Mouse (Mus musculus): ENCODE measurements around the gene Calm3.

Gene Calm3

DNA sequence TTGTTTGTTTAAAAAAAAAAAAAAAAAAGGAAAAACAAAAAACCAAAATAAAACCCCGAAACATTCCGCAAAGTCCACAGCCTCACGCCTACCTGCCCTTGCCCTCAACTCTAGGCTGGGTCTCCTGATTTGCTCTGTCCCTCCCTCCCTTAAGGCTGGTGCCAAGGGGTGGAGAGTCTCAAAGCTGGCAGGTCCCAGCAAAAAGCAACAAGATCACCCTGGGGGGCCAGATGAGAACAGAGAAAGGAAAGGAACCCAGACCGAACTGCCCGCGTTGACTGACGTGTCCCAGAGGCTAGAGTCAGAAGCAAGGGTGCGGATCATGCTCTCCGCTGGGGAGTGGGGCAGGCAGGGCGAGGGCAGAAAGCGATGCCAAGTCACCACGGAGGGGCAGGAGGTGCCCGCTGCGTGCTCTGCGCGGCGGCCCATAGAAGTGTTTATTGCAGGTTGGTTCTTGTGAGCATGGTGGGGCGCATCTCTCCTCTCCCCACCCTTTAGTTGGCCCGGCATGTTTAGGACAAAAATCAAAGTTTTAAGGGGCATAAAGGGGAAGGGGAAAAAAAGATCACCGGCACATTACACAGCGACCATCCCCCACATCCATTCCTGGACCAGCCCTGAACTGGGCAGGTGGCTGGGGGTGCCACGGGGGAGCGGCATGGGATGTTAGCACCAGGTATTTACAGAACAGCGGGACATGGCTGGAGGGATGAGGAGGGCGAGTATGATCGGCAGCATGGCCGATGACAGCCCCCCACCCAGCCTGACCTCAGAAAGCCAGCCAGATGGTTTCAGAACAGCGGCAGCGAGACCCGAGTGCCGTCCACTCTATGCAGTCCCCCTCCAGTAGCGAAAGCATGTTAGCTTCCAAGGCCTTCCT lies 8.2 kb downstream of the Calm3 start:
- no peak for DNase-seq (ENCODE audit: low spot score in 2 of 2)

DNA sequence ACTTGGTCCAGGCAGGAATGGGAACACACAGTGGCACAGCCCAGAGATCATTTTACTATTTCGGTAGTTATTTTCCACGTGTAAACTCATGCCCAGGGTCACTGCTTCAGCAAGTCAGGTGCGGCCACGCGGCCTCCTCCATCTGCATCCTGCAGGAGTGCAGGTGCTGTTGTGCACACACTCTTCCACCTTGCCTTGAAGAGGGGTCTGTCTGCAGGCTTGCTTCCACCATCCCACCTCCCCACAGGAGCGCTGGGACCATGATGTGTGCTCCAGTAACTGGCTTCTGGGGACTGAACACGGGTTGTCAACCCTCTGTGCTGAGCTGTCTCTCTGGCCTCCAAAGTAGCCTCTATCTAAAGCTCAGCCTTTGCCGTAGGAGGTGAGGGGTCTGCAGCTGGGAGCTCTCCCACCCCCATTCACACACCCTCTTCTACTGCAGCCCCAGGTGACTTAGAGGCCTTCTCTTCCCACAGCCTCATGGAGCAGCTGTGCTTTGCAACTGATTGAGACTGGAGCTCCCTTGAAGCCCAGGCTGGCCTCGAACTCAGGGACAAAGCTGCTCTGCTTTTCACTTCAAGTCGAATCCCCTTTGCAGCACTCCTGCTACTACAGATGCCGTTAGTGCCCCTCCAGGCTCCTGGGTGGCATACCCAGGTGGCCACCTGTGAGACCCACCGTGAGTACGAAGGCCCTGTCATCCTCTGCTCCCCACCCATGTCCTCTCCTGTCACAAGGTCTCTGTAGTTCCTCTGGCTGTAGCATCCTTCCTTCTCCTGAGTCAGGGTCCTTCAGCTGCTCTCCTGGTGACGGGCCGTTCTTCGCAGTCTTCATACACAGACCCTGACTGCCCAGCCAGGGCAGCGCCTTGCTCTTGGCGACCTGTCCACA lies 9.2 kb downstream of the Calm3 start:
- DNase-seq (ENCODE audit: low spot score in 2 of 2), result no peak

DNA sequence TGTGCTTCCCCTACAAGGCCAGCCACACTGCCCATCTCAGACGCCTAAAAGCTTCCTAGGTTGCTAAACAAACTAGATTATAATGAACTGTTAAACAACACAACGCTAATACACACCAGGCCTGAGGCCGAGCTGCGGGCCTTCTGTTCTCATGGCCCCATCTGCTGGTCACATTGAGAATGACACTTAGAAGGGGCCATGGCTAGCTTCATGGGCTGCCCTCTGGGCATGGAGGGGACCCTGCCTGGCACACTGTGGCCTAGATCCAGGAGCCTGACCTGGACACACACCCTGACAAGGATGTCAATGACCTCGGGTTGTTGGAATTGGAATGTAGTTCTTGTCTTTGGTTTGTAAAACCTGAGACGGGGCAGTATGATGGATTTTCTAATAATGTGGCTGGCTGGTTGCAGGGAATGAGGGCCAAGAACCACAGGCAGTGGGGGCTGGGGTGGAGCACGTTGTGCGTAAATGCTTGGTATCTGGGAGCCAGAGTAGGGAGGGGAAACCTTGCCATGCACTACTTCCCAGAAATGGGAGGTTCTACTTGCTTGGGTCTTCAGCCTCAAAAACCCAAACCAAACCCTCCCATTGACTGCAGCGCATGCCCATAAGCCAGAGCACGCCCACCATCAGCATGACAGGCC lies 10.0 kb downstream of the Calm3 start:
- DNase-seq (ENCODE audit: low spot score in 2 of 2), result peak in 1 of 2 experiments; percentile 84

DNA sequence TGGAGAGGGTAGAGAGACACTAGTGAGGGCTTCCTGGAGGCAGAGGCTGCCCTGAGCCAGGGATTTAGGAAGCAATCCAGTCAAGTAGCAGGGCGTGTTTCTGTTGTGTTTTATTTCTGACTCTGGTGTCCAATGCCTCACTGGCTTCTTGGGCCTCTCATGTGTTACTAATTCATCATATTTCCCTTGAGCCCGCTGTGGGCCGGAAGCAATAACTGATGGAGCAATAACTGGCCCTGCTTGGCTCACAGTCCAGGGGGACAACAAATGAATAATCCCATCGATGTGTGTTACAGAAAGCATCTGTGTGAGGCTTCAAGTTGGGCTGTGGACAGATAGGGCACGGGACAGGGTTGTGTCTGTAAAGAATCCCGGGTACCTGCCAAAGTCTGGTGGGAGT lies 11.6 kb downstream of the Calm3 start:
- no peak for DNase-seq (ENCODE audit: low spot score in 2 of 2)

DNA sequence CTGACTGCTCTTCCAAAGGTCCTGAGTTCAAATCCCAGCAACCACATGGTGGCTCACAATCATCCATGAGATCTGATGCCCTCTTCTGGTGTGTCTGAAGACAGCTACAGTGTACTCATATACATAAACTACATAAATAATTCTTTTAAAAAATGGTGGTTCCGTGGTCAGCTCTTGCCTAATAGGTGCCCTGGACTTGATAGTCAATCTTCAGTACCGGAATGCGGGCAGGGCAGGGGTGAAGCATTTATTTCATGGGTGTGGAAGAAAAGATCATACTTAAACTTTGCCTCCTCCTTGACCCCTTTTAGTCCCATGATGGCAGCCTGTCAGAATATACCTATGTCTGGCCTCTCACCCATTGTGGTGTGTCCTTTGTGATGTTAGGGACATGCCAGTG lies 12.0 kb downstream of the Calm3 start:
- no peak for DNase-seq (ENCODE audit: low spot score in 2 of 2)

DNA sequence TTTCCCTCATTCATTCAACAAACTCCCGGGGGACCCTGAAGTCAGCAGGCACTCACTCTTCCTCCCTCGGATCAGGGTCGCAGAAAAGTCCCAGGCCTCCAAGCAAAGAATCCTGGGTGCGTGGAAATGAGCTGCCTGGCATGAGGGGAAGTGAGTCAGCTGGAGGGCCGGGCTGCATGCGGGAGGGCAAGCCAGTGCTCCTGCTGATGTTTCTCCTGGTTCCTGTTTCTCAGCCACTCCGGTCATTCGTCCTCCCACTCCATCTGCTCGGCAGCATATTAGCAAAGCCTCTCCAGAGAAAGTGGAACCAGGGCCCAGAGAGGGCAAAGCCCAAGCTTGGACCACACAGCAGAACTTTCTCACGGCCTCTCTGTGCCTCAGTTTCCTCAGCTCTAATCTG lies 14.0 kb downstream of the Calm3 start:
- DNase-seq (ENCODE audit: low spot score in 2 of 2), result no peak

DNA sequence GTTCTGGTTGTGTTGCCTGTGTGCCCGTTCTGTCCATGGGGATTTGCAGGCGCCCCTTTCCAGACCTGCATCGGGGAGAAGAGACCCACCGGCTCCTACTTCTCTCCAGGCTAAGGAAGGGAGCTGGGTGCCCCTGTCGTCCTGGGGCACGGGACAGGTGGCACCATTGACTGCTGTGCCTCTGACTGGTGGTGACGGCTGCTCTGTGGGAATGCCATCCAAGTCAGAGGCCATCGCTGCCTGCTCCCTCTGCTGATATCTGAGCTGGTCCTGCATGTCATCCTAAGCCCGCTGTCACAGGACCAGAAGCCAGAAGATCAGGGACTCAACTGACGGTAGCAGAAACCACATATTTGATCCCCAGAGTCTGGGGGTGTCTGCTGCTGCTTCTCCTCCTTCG lies 15.1 kb downstream of the Calm3 start:
- no peak for DNase-seq (ENCODE audit: low spot score in 2 of 2)

DNA sequence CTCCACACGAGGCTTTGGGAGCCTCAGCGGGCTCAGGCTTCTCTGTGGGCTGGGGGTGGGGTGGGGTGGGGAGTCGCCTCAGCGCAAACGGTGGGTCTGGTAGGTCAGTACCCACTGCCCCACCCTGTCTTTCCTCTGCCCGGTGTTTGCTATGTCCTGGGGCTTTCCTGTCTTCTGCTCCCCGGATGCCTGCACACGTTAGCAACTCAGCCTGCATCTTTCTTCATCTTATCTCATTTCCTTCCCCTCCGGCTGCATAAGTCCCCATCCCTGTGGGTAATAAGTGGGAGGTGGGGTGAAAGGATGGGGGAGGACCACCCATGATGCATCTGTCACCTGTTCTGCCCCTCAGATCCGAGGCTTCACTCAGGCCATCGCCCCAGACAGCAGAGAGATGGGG lies 15.5 kb downstream of the Calm3 start:
- no peak for DNase-seq (ENCODE audit: low spot score in 2 of 2)

DNA sequence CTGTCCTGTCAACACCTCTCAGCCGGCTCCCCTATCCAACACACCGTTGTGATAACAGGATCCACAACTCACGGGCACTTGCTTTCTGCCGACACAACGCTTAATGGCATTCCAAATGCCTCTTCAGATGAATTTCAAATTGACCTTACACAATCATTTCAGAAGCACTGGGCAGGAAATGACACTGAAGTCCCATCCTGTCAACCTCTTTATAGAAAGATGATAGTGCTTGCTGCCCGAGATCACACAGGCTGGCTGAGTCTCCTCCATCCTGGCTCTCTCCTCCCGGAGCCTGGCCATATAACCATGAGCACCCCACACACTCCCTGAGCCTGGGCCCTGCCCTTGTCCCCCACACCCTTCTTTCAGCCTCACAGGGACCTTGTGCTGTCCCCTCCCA lies 16.1 kb downstream of the Calm3 start:
- DNase-seq (ENCODE audit: low spot score in 2 of 2), result no peak

DNA sequence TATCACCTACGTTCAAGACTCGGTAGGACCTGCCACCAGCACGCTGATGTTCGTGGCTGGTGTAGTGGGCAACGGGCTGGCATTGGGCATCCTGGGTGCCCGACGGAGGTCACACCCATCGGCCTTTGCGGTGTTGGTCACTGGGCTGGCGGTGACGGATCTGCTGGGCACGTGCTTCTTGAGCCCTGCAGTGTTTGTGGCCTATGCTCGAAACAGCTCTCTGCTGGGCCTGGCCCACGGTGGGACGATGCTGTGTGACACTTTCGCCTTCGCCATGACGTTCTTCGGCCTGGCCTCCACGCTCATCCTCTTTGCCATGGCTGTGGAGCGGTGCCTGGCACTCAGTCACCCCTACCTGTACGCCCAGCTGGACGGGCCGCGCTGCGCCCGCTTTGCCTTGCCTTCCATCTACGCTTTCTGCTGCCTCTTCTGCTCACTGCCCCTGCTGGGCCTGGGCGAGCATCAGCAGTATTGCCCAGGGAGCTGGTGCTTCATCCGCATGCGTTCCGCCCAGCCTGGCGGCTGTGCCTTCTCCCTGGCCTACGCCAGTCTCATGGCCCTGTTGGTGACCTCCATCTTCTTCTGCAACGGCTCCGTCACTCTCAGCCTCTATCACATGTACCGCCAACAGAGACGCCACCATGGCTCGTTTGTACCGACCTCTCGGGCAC lies 16.9 kb downstream of the Calm3 start:
- DNase-seq (ENCODE audit: low spot score in 2 of 2), result no peak

DNA sequence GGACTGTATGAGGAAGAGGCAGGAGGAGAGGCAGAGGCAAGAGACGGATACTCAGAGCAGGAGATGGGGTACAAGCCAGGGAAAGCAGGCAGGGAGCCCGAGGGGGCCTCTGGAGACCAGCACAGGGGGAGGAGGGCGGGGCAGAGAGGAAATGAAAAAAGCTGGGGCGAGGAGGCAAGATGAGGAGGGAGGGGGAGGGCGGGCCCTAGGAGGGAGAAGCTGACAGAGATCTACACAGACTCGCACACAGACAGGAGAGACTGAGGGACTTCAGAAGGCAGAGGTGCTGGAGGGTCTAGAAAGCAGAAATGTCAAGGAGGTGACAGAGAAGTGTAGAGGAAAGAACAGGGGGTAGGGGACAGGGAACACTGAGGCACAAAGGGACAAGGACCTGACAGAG lies 17.6 kb downstream of the Calm3 start, which contains the start of gene Ptgir:
Gene Ptgir (plus strand): TSS at position 210 of the 400 bp plus-strand sequence.
- DNase-seq (ENCODE audit: low spot score in 2 of 2), result no peak

DNA sequence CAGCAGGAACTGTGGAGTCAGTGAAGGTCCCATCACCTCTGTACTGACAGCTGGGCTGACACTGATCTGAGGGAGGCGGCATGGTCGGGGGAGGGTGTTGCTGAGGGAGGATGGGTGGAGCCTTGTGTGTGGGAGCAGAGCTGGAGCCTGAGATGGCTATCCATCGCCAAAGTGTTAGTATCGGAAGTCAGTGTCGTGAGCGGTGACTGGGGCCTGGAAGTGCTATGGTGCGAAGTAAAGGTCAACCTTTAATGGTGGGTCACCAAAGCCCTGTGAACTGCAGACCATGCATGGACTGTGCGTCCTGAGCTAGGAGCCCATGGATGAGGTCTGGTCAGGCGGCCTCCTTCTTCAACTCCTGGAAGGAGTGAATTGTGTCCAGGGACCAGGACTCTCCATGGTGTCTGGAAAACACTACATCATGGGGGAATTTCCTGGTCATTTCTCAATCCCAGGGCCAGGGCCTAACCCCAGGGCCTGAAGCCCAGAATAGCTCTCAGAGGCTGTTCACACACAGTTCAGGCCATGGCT lies 18.4 kb downstream of the Calm3 start:
- no peak for DNase-seq (ENCODE audit: low spot score in 2 of 2)

DNA sequence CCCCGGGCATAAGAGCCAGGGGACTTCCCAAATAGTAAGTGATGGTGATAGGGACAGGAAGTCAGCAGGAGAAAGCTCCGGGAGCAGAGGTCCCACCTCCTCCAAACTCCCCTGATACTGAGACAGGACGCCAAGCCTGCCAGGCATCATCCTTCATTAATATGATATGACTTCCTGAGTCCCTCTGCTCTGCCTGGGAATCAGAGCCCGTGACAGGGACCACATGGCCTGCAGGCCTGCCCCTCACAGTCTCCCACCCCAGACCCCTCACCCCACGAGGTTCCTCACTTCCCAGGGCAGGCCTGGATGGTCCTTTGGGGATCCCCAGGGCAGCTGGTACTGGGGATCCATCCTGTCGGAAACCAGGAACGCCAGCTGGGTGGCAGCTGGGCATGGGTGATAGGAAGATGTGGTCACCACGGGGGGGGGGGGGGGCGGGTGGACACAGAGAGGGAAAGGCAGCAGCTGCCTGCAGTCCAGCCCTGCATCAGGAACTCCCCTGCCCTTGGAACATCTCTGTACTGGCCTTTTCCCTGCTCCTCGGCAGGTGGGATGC lies 19.7 kb downstream of the Calm3 start:
- no peak for DNase-seq (ENCODE audit: low spot score in 2 of 2)

DNA sequence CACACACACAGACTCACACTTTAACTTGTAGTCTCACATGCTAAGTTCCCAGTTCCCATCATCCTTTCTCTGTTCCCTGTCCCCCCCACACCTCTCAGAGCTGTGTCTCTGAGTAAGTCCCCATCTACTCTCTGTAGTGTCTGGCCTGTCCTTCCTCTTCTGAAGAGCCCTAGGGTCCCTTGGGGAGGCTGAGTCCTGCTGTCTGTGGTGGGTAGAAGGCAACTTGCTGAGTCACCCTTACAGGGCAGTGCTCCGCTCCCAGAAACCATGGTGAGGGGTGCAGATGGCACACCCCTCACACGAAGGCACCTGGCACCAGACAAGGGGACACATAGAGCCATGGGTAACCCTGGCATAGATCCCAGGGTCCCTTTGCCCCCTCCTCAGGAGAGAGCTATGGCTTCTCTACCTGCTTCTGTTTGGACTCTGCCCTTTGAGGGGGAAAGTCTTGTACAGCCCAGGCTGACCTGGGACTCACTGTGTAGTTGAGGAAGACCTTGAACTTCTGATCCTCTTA lies 20.4 kb downstream of the Calm3 start:
- DNase-seq (ENCODE audit: low spot score in 2 of 2), result no peak

DNA sequence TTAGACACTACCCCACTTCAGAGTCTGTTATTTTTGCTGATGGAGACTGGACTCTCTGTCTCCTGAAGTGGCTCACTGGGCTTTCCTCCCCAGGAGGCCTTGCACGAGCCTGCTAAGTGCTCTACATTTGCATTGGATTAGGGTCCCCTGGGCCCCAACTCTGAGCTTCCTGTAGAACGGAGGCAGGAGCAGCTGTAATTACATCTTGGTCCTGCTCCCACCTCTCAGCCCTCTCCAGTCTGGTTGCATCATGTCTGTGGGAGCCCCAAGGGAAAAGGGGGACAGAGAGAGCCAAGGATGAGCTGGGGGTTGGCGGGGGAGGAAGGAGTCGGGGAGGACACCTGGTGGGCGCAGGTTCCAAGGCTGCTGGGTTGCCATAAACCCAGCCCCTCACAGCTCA lies 23.4 kb downstream of the Calm3 start:
- DNase-seq (ENCODE audit: low spot score in 2 of 2), result no peak

DNA sequence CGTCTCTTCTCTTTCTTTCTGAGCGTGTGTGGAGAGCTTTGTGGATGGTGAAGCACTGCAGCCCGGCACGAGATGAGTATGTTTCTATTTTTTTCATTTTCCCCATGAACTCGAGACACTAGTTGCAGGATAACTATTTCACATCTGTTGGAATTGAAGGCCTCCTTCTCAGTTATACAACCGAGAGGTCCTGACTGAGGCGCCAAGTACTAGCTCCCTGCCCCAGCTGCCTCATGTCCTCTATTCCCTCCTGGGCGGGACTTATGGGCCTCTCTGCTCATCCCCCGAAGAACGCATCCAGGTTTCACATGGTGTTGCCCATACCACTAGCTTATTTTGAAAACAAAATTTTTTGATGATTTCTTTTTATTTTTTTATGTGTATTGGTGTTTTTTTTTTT lies 28.4 kb downstream of the Calm3 start:
- DNase-seq (ENCODE audit: low spot score in 2 of 2), result no peak

DNA sequence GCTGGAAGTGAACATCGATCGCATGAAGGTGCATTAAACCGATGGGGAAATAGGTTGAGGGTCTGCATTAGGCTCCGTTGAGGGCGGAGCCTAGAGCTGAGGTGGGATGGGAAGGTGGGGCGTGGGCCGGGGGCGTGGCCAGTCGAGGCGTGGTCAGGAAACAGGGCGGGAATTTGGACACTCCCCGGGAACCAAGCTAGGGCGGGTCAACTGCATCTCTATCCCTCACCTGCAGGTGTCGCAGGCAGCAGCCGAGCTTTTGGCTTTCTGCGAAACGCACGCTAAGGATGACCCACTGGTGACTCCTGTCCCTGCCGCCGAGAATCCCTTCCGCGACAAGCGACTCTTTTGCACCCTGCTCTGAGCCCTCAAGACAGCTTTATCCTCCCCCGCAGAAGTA lies 28.9 kb downstream of the Calm3 start:
- DNase-seq (ENCODE audit: low spot score in 2 of 2), result peak; percentile 64 to 81

DNA sequence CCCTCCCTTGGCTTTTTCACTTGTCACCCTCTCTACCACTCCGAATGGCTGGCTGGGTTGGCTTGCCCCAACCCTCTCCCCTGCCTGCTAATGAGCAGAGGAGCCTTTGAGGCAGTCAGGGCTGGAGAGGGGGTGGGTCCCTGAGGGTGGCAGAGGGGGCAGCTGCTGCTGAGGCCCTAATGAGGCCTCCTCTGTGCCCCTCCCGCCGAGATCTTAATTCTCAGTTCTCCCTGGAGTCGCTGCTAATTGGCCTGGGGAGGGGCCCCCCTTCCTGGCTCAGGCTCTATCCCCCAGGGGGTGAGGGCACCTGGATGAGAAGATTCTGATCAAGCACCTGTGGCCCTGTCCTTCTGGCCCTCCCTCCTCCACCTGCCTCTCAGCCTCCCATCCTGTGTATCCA lies 29.6 kb downstream of the Calm3 start:
- DNase-seq (ENCODE audit: low spot score in 2 of 2), result no peak

DNA sequence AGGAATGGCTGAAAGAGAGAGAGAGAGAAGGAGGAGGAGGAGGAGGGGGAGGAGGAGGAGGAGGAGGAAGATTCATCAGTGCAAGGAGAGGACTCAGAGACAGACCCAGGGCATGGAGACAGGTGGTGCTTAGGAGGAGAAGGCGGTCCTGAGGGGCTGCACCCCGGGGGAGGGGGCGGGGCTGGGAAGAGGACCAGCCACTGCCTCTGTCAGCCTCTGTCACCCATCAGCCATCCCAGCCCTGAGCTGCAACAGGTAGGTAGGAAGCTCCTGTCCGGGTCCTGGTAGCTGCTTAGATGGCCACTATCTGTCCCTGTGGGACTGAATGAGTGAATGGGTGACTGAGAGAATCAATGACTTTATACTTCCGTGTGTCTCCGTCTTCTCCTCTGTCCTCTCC lies 30.3 kb downstream of the Calm3 start:
- no peak for DNase-seq (ENCODE audit: low spot score in 2 of 2)

DNA sequence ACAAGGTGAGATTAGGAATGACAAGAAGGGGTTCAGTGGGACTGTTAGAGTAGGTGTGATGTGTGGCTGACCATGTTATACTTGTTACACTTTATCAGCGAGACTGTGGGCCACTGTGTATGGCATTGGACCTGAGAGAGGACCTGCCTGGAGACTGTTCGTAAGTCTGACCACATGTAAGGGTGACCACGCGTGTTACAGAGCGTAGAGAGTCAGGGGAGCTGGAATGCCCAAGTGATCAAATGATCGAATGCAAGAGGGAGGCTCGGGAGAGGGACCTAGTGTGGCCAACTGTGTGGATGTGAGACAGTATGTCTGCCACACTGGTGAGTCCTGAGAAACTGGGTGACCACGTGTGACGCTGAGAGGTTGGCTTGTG lies 31.6 kb downstream of the Calm3 start:
- no peak for DNase-seq (ENCODE audit: low spot score in 2 of 2)

All from cerebellum, postnatal 4 days (tissue).